23 mouse cellular contexts compared by ENCODE assay signal in the genomic region with DNA sequence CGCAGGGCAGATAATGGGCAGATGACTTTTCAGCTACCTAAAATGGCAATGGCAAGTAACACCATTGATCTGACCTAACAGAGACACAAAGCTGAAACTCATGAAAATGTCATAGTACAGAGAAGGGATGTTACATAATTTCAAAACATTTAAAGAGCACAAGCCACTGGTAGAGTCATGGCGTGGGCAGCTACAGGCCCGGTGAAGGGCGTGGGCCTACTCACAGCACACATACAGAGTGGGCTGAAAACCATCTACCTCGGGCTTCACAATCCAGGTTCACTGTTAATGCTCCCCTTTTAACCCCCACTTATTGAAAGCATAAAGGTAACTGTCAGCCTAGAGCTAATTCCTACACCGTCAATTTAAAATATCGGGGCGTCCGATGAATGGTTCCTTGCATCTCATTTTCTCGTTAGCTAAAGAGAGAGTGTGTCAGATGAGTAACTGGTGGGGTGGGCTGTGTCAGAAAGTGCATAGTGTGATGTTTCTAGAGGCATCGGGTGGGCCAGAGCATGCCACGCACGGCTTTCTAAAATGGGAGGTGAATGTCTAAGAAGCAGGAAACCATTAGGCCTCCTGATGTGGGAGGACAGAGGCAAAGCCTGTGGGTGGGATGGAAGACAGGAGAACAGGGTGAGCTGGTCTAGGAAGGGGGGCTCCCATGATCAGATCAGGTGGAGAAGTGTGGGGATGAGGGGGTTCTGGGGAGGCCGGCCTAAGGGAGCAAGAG.
"Had no signal": no experiment of that assay in that cellular context is flagged by ENCODE, and none has a peak within 500 bp of the region (broad histone marks: within the 10 kb centered on the region; RNA-seq: fewer than 3 reads in every experiment).

No protein-coding gene starts in this region.

- H3K9me3 ChIP-seq: hindbrain, embryonic 13.5 days; hindbrain, embryonic 15.5 days; kidney, embryonic 15.5 days; limb, embryonic 13.5 days; limb, embryonic 15.5 days; liver, embryonic 12.5 days had no signal

- H3K4me3 ChIP-seq: hindbrain, embryonic 13.5 days; hindbrain, embryonic 15.5 days; kidney, embryonic 15.5 days; limb, embryonic 13.5 days; limb, embryonic 15.5 days; liver, embryonic 12.5 days had no signal

- H3K9ac ChIP-seq: forebrain, postnatal 0 days; hindbrain, embryonic 13.5 days; hindbrain, embryonic 15.5 days; kidney, embryonic 15.5 days; limb, embryonic 13.5 days; limb, embryonic 15.5 days; liver, embryonic 12.5 days; liver, embryonic 14.5 days had no signal

- H3K4me1 ChIP-seq: hindbrain, embryonic 15.5 days; limb, embryonic 13.5 days; limb, embryonic 15.5 days; liver, embryonic 12.5 days had no signal

- H3K36me3 ChIP-seq: hindbrain, embryonic 15.5 days had no signal

- H3K27ac ChIP-seq: hindbrain, embryonic 13.5 days; hindbrain, embryonic 15.5 days; hindbrain, postnatal 0 days; kidney, embryonic 15.5 days; kidney, postnatal 0 days; limb, embryonic 13.5 days; limb, embryonic 15.5 days; liver, embryonic 12.5 days; liver, embryonic 14.5 days had no signal

- DNase-seq: forebrain, postnatal 0 days; gastrocnemius, postnatal 14 days; gastrocnemius, postnatal 36 days; heart, adult 18-20 months; heart, postnatal 10 days; kidney, adult 11 months; kidney, adult 2 months; kidney, adult 9 months; kidney, postnatal 14 days; kidney, postnatal 36 days; layer of hippocampus, postnatal 36 days; left cerebral cortex, postnatal 4 days had no signal

- H3K27me3 ChIP-seq: hindbrain, embryonic 13.5 days; hindbrain, embryonic 15.5 days; limb, embryonic 13.5 days; limb, embryonic 15.5 days; liver, embryonic 12.5 days had no signal

- H3K4me2 ChIP-seq: heart, embryonic 11.5 days; hindbrain, embryonic 13.5 days; hindbrain, embryonic 15.5 days; kidney, embryonic 15.5 days; limb, embryonic 13.5 days; limb, embryonic 15.5 days; liver, embryonic 12.5 days had no signal

- ATAC-seq: forebrain, postnatal 0 days; hindbrain, postnatal 0 days; intestine, embryonic 16.5 days; liver, embryonic 12.5 days had no signal
